Mouse (Mus musculus): ENCODE measurements at regions not wholly inside any gene's neighbourhood (a gene's known extent, or its start where the extent isn't known, plus 50 kb on each side); places are given as distances from the start of the nearest gene placed in this dataset.
"Not testable (repeated sequence)": the region's sequence is repeated elsewhere in the genome, so short reads cannot be mapped to it uniquely, and the experiment has no call there.

DNA sequence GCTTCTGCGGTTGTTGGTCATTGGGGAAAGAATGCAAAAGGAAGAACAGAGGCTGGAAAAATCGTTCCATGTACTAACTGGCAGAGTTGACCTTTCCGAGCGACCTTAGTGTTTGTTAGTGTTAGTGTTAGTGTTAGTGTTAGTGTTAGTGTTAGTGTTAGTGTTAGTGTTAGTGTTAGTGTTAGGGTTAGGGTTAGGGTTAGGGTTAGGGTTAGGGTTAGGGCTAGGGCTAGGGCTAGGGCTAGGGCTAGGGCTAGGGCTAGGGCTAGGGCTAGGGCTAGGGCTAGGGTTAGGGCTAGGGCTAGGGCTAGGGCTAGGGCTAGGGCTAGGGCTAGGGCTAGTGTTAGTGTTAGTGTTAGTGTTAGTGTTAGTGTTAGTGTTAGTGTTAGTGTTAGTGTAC lies 50.4 kb upstream of the 4931417E11Rik start:
- WGBS = 93% methylated on average over 4 of the region's 4 CpGs
- not testable (repeated sequence) for H3K4me2 ChIP-seq (ENCODE audit: low read length); H3K36me3 ChIP-seq (ENCODE audit: control insufficient read depth, insufficient read depth, low read length); H3K9ac ChIP-seq (ENCODE audit: low read length); DNase-seq (ENCODE audit: low spot score); H3K4me1 ChIP-seq (ENCODE audit: control insufficient read depth, insufficient read depth, low read length); H3K9me3 ChIP-seq (replicated peaks; ENCODE audit: control insufficient read depth, low read length); H3K27ac ChIP-seq (ENCODE audit: low read depth, low read length); ATAC-seq; H3K4me3 ChIP-seq (ENCODE audit: low read depth, low read length); H3K27me3 ChIP-seq (replicated peaks; ENCODE audit: control insufficient read depth, insufficient read depth, low read length)

Measured in forebrain, embryonic 14.5 days (tissue).